Mouse (Mus musculus) stomach, embryonic 15.5 days (tissue): ENCODE data around the gene Mul1. TPM values are rescaled to one million over a fixed set of nuclear protein-coding genes. Genes with fewer than 3 reads are reported as not detected.

Experiments
- ATAC-seq: fragments of 200-750 bp; cut with Nextera tagmentation; 2 replicates; pipeline ENCODE4 v1.8.0; 2017; ENCODE audit warnings: low read depth, moderate number of reproducible peaks, moderate TSS enrichment; ENCODE audit not compliant: insufficient read depth, low FRiP score
- H3K27ac ChIP-seq: fragments of 300-500 bp; sonication (generic); 2 replicates; pipeline ENCODE4 v1.5.1; 2015; ENCODE audit warnings: mild to moderate bottlenecking, inconsistent platforms
- H3K27me3 ChIP-seq: fragments of 300-500 bp; sonication (generic); replicated peaks from 2 replicates; pipeline ENCODE4 v1.6.1; 2015; ENCODE audit warnings: inconsistent platforms
- H3K36me3 ChIP-seq: fragments of 300-500 bp; sonication (generic); 2 replicates; pipeline ENCODE4 v1.6.1; 2015; ENCODE audit warnings: inconsistent platforms
- H3K4me1 ChIP-seq: fragments of 300-500 bp; sonication (generic); 2 replicates; pipeline ENCODE4 v1.6.1; 2015; ENCODE audit warnings: inconsistent platforms
- H3K4me2 ChIP-seq: fragments of 300-500 bp; sonication (generic); 2 replicates; pipeline ENCODE4 v1.6.1; 2015; ENCODE audit warnings: mild to moderate bottlenecking, inconsistent platforms
- H3K4me3 ChIP-seq: fragments of 300-500 bp; sonication (generic); replicated peaks from 2 replicates; pipeline ENCODE4 v1.5.1; 2015; ENCODE audit warnings: inconsistent platforms
- H3K9ac ChIP-seq: fragments of 300-500 bp; sonication (generic); 2 replicates; pipeline ENCODE4 v1.6.1; 2015; ENCODE audit warnings: inconsistent platforms
- H3K9me3 ChIP-seq: fragments of 300-500 bp; sonication (generic); 2 replicates; pipeline ENCODE4 v1.6.1; 2016; ENCODE audit warnings: inconsistent platforms
- WGBS: fragments of 180-500 bp; shearing (Covaris S2); methylation state at CpG from one replicate; pipeline ENCODE4 v1.1.7; 2015; 5-methylcytosine and 5-hydroxymethylcytosine counted together
- polyA plus RNA-seq: library from polyadenylated mRNA; unstranded; fragments of >200 nt; fragmentation: Nextera tagmentation; extraction: Ambion mirVana; gene quantifications from 2 replicates; pipeline ENCODE4 v1.2.1, GENCODE M21; 2015

The Mul1 gene
- polyA plus RNA-seq, 1 experiment from 2014 or later = 15.7 TPM

GRCm38 (mm10) chr4:138455956-138456341, 21.5 kb downstream of the Mul1 start:
- Histone ChIP-seq H3K36me3 (no peaks in the 10 kb centered on the region), H3K9me3 (no peaks in the 10 kb centered on the region), H3K4me3 (peak overlapping the region; percentile 87), H3K27ac (no peak overlapping the region), H3K27me3 (no peaks in the 10 kb centered on the region), H3K4me1 (peaks cover 33% of the 10 kb centered on the region), H3K4me2 (peak overlapping the region; percentile 90), H3K9ac (peak overlapping the region; percentile 92; the same call in 1 of the 2 replicates)
- ATAC-seq = no peak
- 2% methylated on average over 17 of the region's 17 CpGs for WGBS

DNA sequence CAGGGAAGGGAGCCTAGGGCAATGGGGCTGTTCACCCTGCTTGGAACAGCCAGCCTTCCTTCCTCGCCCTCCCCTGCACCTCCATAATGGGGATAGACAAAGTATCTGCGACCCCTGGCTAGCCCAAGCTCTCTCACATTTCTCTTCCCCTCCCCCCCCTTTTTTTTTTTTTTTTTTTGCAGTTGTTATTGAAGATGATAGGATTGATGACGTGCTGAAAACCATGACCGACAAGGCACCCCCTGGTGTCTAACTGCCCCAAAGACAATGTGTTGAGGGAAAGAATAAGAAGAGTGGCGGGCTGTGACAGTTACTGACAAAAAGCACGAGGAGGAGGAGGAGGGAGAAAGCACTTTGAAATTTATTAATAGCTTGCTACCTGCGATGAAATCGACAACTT, 22.1 kb downstream of the Mul1 start:
- Histone ChIP-seq H3K27me3 (no peaks in the 10 kb centered on the region), H3K4me3 (peak overlapping the region; percentile 87), H3K27ac (no peak overlapping the region), H3K9me3 (no peaks in the 10 kb centered on the region), H3K4me2 (peak overlapping the region; percentile 90), H3K9ac (peak overlapping the region; percentile 92; the same call in 1 of the 2 replicates), H3K4me1 (peaks cover 33% of the 10 kb centered on the region), H3K36me3 (no peaks in the 10 kb centered on the region)
- ATAC-seq = no peak
- 23% methylated on average over 8 of the region's 8 CpGs for WGBS

DNA sequence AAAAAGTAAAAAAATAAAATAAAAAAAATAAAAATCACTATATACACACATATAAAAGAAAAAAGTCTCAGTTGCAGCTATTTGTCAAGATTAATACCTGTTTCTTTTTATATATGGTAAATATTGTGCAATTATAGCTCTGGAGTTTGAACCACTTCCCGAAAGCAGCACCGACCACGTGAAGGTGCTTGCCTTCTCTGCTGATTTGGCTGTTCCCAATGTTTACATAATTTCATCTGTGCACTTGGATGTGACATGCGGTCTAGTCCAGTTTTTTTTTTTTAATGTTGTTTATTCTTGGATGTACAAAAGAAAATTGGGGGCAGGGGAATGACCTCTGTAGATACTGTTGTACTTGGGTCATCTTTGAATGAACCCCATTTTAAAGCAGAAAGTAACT, 22.6 kb downstream of the Mul1 start:
- no peaks in the 10 kb centered on the region for H3K27me3 ChIP-seq
- H3K4me3 ChIP-seq = no peak overlapping the region
- no peak overlapping the region for H3K4me2 ChIP-seq
- H3K27ac ChIP-seq = no peak overlapping the region
- peaks cover 33% of the 10 kb centered on the region for H3K4me1 ChIP-seq
- H3K9me3 ChIP-seq = no peaks in the 10 kb centered on the region
- H3K9ac ChIP-seq = no peak overlapping the region
- no peak for ATAC-seq
- WGBS = 25% methylated on average over 4 of the region's 4 CpGs
- no peaks in the 10 kb centered on the region for H3K36me3 ChIP-seq

DNA sequence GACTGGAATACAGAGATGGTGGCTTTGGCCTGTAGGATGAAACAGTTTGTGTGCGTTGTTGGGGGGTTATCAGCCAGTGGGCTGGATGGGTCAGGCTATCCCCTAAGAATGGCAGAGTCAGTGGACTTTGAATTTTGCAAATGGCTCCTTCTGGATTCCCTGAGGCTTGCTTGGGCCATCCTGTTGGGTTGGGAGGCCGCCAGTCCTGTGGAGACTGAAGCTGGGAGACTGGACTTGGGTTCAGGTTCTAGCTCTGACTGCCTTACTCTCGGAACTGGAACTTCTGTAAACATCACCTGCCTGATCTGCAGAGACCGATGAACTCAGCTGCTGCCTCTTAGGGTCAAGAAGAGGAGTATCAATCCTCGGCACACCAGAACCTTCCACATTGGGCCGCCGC, 23.7 kb downstream of the Mul1 start:
- no peak overlapping the region for H3K27ac ChIP-seq
- H3K4me3 ChIP-seq = no peak overlapping the region
- H3K4me1 ChIP-seq = peaks cover 41% of the 10 kb centered on the region
- H3K4me2 ChIP-seq = no peak overlapping the region
- no peak for ATAC-seq
- 81% methylated on average over 7 of the region's 7 CpGs for WGBS
- no peak overlapping the region for H3K9ac ChIP-seq
- H3K36me3 ChIP-seq = no peaks in the 10 kb centered on the region
- no peaks in the 10 kb centered on the region for H3K9me3 ChIP-seq
- H3K27me3 ChIP-seq = no peaks in the 10 kb centered on the region

- H3K27ac ChIP-seq = no peak overlapping the region
- 69% methylated on average over 5 of the region's 5 CpGs for WGBS
- no peaks in the 10 kb centered on the region for H3K27me3 ChIP-seq
- no peak overlapping the region for H3K4me3 ChIP-seq
- H3K9ac ChIP-seq = no peak overlapping the region
- H3K9me3 ChIP-seq = no peaks in the 10 kb centered on the region
- H3K4me2 ChIP-seq = no peak overlapping the region
- peaks cover 41% of the 10 kb centered on the region for H3K4me1 ChIP-seq
- no peak for ATAC-seq
- H3K36me3 ChIP-seq = no peaks in the 10 kb centered on the region
Observed at GRCm38 (mm10) chr4:138458735-138459440, 24.4 kb downstream of the Mul1 start.

- 64% methylated on average over 6 of the region's 6 CpGs for WGBS
- Histone ChIP-seq H3K36me3 (no peaks in the 10 kb centered on the region), H3K4me3 (no peak overlapping the region), H3K27ac (no peak overlapping the region), H3K9me3 (no peaks in the 10 kb centered on the region), H3K4me2 (no peak overlapping the region), H3K4me1 (peaks cover 49% of the 10 kb centered on the region), H3K9ac (no peak overlapping the region), H3K27me3 (no peaks in the 10 kb centered on the region)
- no peak for ATAC-seq
Observed at GRCm38 (mm10) chr4:138459775-138460174, 25.3 kb downstream of the Mul1 start.

- Histone ChIP-seq H3K4me3 (no peak overlapping the region), H3K27ac (no peak overlapping the region), H3K9me3 (no peaks in the 10 kb centered on the region), H3K36me3 (no peaks in the 10 kb centered on the region), H3K4me2 (no peak overlapping the region), H3K4me1 (peaks cover 45% of the 10 kb centered on the region), H3K9ac (no peak overlapping the region), H3K27me3 (no peaks in the 10 kb centered on the region)
- WGBS = 25% methylated on average over 9 of the region's 9 CpGs
- no peak for ATAC-seq
Observed at GRCm38 (mm10) chr4:138460910-138461309, 26.4 kb downstream of the Mul1 start.

- ATAC-seq = no peak
- Histone ChIP-seq H3K4me3 (no peak overlapping the region), H3K27me3 (no peaks in the 10 kb centered on the region), H3K36me3 (no peaks in the 10 kb centered on the region), H3K27ac (no peak overlapping the region), H3K9ac (no peak overlapping the region), H3K4me1 (peaks cover 39% of the 10 kb centered on the region), H3K4me2 (no peak overlapping the region), H3K9me3 (no peaks in the 10 kb centered on the region)
- 98% methylated on average over 5 of the region's 5 CpGs for WGBS
Observed at GRCm38 (mm10) chr4:138461471-138461870, 27.0 kb downstream of the Mul1 start.

GRCm38 (mm10) chr4:138462971-138463831, 28.7 kb downstream of the Mul1 start:
- Histone ChIP-seq H3K9ac (no peak overlapping the region), H3K36me3 (no peaks in the 10 kb centered on the region), H3K4me3 (peak overlapping the region; percentile 2; the same call in 1 of the 2 replicates), H3K4me1 (peaks cover 43% of the 10 kb centered on the region), H3K9me3 (no peaks in the 10 kb centered on the region), H3K27me3 (no peaks in the 10 kb centered on the region), H3K4me2 (peak overlapping the region; percentile 42), H3K27ac (peak overlapping the region; percentile 94)
- peak; percentile 9; the same call in 1 of the 2 replicates for ATAC-seq
- 3% methylated on average over 11 of the region's 11 CpGs for WGBS

DNA sequence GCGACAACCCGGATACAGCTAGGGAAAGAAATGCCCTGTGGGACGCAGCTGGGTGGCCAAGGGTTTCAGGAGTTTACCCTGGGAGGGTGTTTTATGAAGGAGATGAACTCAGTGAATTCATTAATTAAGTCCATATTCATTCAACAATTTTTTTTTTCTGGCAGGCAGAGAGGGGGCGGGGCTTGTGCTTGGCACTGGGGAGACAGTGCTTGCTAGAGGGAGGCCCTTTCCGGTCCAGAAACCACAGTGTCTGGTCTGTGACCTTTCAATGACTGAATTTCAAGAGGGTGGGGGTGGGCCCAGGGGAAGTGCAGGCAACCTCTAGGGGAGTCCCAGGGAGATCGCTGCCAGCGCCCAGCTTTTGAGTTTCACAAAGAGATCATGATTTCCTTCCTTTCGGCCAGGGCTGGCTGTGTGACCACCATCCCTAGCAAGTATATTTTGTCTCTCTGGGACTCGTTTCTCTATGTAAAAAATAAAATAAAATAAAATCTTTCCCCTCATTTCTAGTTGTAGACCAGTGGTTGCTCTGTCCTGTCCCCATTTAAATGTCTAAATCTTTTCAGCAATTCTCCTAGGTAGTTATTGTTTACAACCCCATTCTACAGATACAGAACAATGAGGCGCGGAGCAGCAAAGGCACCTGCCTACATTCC, 29.5 kb downstream of the Mul1 start:
- Histone ChIP-seq H3K4me2 (peak overlapping the region; percentile 51), H3K9ac (no peak overlapping the region), H3K27ac (peak overlapping the region; percentile 94), H3K9me3 (no peaks in the 10 kb centered on the region), H3K27me3 (no peaks in the 10 kb centered on the region), H3K36me3 (no peaks in the 10 kb centered on the region), H3K4me1 (peaks cover 43% of the 10 kb centered on the region), H3K4me3 (peak overlapping the region; percentile 2; the same call in 1 of the 2 replicates)
- 9% methylated on average over 11 of the region's 11 CpGs for whole genome bisulfite sequencing
- peak; percentile 65; the same call in 1 of the 2 replicates for ATAC-seq

- peaks cover 49% of the 10 kb centered on the region for H3K4me1 ChIP-seq
- WGBS = 2% methylated on average over 18 of the region's 22 CpGs
Observed at GRCm38 (mm10) chr4:138464667-138465353, 30.3 kb downstream of the Mul1 start.

More at GRCm38 (mm10) chr4:138464667-138465353, 30.3 kb downstream of the Mul1 start:
- peak; percentile 65; the same call in 1 of the 2 replicates for ATAC-seq
- Histone ChIP-seq H3K9me3 (no peaks in the 10 kb centered on the region), H3K36me3 (no peaks in the 10 kb centered on the region), H3K4me2 (peak overlapping the region; percentile 51), H3K27ac (peak overlapping the region; percentile 94), H3K27me3 (no peaks in the 10 kb centered on the region), H3K9ac (no peak overlapping the region), H3K4me3 (peak overlapping the region; percentile 16; the same call in 1 of the 2 replicates)
